Mouse (Mus musculus) bone marrow, adult 2 months (tissue): ENCODE measurements around the gene Ttc23. TPM values are rescaled to one million over a fixed set of nuclear protein-coding genes. Genes with fewer than 3 reads are reported as not detected.

Experiments used
- H3K27ac ChIP-seq: fragments of 200-500 bp; 2 replicates; pipeline ENCODE4 v1.5.1; 2012; ENCODE audit warnings: low read depth, mild to moderate bottlenecking, control low read depth, inconsistent platforms, low read length; ENCODE audit not compliant: control insufficient read depth, poor library complexity, insufficient read depth
- H3K4me1 ChIP-seq: fragments of 200-500 bp; 2 replicates; pipeline ENCODE4 v1.6.1; 2011; ENCODE audit warnings: low read length; ENCODE audit not compliant: control insufficient read depth, insufficient read depth
- H3K4me3 ChIP-seq: fragments of 200-500 bp; replicated peaks from 2 replicates; pipeline ENCODE3; 2011; ENCODE audit warnings: mild to moderate bottlenecking, low read depth, low read length, control low read depth; ENCODE audit not compliant: control insufficient read depth
- CTCF ChIP-seq: fragments of 200-500 bp; IDR thresholded peaks from 2 replicates; pipeline ENCODE4 v1.5.1; 2011; ENCODE audit warnings: low read length, control low read depth; ENCODE audit not compliant: control insufficient read depth, insufficient read depth
- POLR2A ChIP-seq: fragments of 200-500 bp; IDR thresholded peaks from 2 replicates; pipeline ENCODE4 v1.6.1; 2011; ENCODE audit warnings: low read depth, mild to moderate bottlenecking, control low read depth, low read length, borderline replicate concordance; ENCODE audit not compliant: control insufficient read depth
- WGBS: fragments of 180-500 bp; shearing (Covaris S2); methylation state at CpG from one replicate; pipeline ENCODE4 v1.1.7; 2018; 5-methylcytosine and 5-hydroxymethylcytosine counted together
- polyA plus RNA-seq: library from polyadenylated mRNA; stranded (reverse); fragments of >200 nt; gene quantifications from 2 replicates; pipeline ENCODE4 v1.2.4, GENCODE M21; 2011; ENCODE audit warnings: low replicate concordance; ENCODE audit not compliant: missing spikeins, insufficient read depth, insufficient read length

Ttc23 gene
- polyA plus RNA-seq, 1 experiment: 13.0 TPM

GRCm38 (mm10) chr7:67763625-67764024 is 116.4 kb downstream of the Ttc23 start:
- WGBS: 48% methylated on average over 3 of the region's 3 CpGs
- no peaks in the 10 kb centered on the region for H3K4me1 ChIP-seq
- H3K4me3 ChIP-seq: no peak overlapping the region
- TF ChIP-seq POLR2A (no peak), CTCF (no peak)
- no peak overlapping the region for H3K27ac ChIP-seq

- H3K4me1 ChIP-seq: no peaks in the 10 kb centered on the region
- no peak overlapping the region for H3K4me3 ChIP-seq
- 79% methylated on average over 3 of the region's 3 CpGs for WGBS
- H3K27ac ChIP-seq: no peak overlapping the region
- TF ChIP-seq POLR2A (no peak), CTCF (no peak)
Observed at GRCm38 (mm10) chr7:67768125-67768524, 120.9 kb downstream of the Ttc23 start.

GRCm38 (mm10) chr7:67769487-67769886 is 122.3 kb downstream of the Ttc23 start:
- Histone ChIP-seq H3K4me3 (no peak overlapping the region), H3K27ac (no peak overlapping the region), H3K4me1 (no peaks in the 10 kb centered on the region)
- TF ChIP-seq POLR2A: no peak
- TF ChIP-seq CTCF: no peak
- WGBS: 79% methylated on average over 5 of the region's 5 CpGs

- Histone ChIP-seq H3K27ac (no peak overlapping the region), H3K4me1 (no peaks in the 10 kb centered on the region), H3K4me3 (no peak overlapping the region)
- no peak for TF ChIP-seq CTCF
- TF ChIP-seq POLR2A: no peak
- 60% methylated on average over 9 of the region's 9 CpGs for WGBS
Observed at GRCm38 (mm10) chr7:67772231-67772630, 125.0 kb downstream of the Ttc23 start.

GRCm38 (mm10) chr7:67775623-67776022 is 128.4 kb downstream of the Ttc23 start:
- WGBS: 41% methylated on average over 3 of the region's 3 CpGs
- no peaks in the 10 kb centered on the region for H3K4me1 ChIP-seq
- no peak for TF ChIP-seq CTCF
- TF ChIP-seq POLR2A: no peak
- no peak overlapping the region for H3K27ac ChIP-seq
- no peak overlapping the region for H3K4me3 ChIP-seq

- WGBS: 81% methylated on average over 12 of the region's 12 CpGs
- TF ChIP-seq CTCF (no peak), POLR2A (no peak)
- Histone ChIP-seq H3K4me1 (no peaks in the 10 kb centered on the region), H3K27ac (no peak overlapping the region), H3K4me3 (no peak overlapping the region)
Observed at GRCm38 (mm10) chr7:67776636-67777305, 129.6 kb downstream of the Ttc23 start.

- Histone ChIP-seq H3K27ac (no peak overlapping the region), H3K4me1 (no peaks in the 10 kb centered on the region), H3K4me3 (no peak overlapping the region)
- TF ChIP-seq CTCF: no peak
- no peak for TF ChIP-seq POLR2A
- 62% methylated on average over 2 of the region's 2 CpGs for WGBS
Observed at GRCm38 (mm10) chr7:67787861-67788260, 140.7 kb downstream of the Ttc23 start.

- WGBS: 17% methylated on average over 10 of the region's 10 CpGs
- TF ChIP-seq POLR2A (no peak), CTCF (peak; percentile 50)
- Histone ChIP-seq H3K4me1 (no peaks in the 10 kb centered on the region), H3K27ac (no peak overlapping the region), H3K4me3 (no peak overlapping the region)
Observed at GRCm38 (mm10) chr7:67788713-67789112, 141.5 kb downstream of the Ttc23 start.

GRCm38 (mm10) chr7:67791256-67791655 is 144.0 kb downstream of the Ttc23 start:
- WGBS: 73% methylated on average over 7 of the region's 7 CpGs
- no peak for TF ChIP-seq CTCF
- TF ChIP-seq POLR2A: no peak
- Histone ChIP-seq H3K4me1 (no peaks in the 10 kb centered on the region), H3K4me3 (no peak overlapping the region), H3K27ac (no peak overlapping the region)
